In genomic region chr11:28859125-28859524, GRCm38 (mm10) we compare ENCODE assay signal across 25 mouse cellular contexts. TPM values are rescaled to one million over a fixed set of nuclear protein-coding genes. Genes with fewer than 3 reads are reported as not detected.
A peak's percentile ranks its signal among the peaks of the same experiment; 100 is the strongest.
DNase-seq lines count a peak whose midpoint lies in the region; ATAC-seq and TF ChIP-seq lines count a peak whose summit lies in the region.
"Had no signal": no experiment of that assay in that cellular context is flagged by ENCODE, and none has a peak within 500 bp of the region (broad histone marks: within the 10 kb centered on the region; RNA-seq: fewer than 3 reads in every experiment).

No protein-coding gene starts in this region.

- H3K9ac ChIP-seq in lung, embryonic 16.5 days (ENCODE audit: low read length), result no peak overlapping the region
- no peak overlapping the region for H3K9ac ChIP-seq in lung, postnatal 0 days (replicated peaks; ENCODE audit: low read depth)
- H3K9ac ChIP-seq in hindbrain, postnatal 0 days (replicated peaks; ENCODE audit: low read length), result no peak overlapping the region
- H3K9ac ChIP-seq: embryonic facial prominence, embryonic 12.5 days; forebrain, embryonic 13.5 days; forebrain, embryonic 15.5 days had no signal

- TF ChIP-seq CTCF in lung, postnatal 0 days (IDR thresholded peaks at IDR 0.05), result no peak
- TF ChIP-seq CTCF in hindbrain, postnatal 0 days (IDR thresholded peaks at IDR 0.05; ENCODE audit: low read depth), result no peak

- peak; percentile 67 for ATAC-seq in lung, embryonic 16.5 days (ENCODE audit: low read depth)
- peak; percentile 77 for ATAC-seq in lung, postnatal 0 days
- no peak for ATAC-seq in hindbrain, postnatal 0 days
- ATAC-seq: activated CD4-positive, CD25-positive, alpha-beta regulatory T cell, adult 4 months; CD4-positive, CD25-positive, alpha-beta regulatory T cell, adult 4 months; forebrain, embryonic 13.5 days; forebrain, embryonic 15.5 days; Patski had no signal

- no peak overlapping the region for H3K4me2 ChIP-seq in lung, embryonic 16.5 days (ENCODE audit: low read depth, low read length)
- H3K4me2 ChIP-seq in lung, postnatal 0 days (replicated peaks; ENCODE audit: low read depth, low read length), result no peak overlapping the region
- H3K4me2 ChIP-seq in hindbrain, postnatal 0 days (ENCODE audit: low read depth, low read length), result no peak overlapping the region
- H3K4me2 ChIP-seq: embryonic facial prominence, embryonic 12.5 days; forebrain, embryonic 13.5 days; forebrain, embryonic 15.5 days had no signal

- H3K36me3 ChIP-seq in lung, embryonic 16.5 days (ENCODE audit: control insufficient read depth, insufficient read depth, low read length), result no peaks in the 10 kb centered on the region
- H3K36me3 ChIP-seq in lung, postnatal 0 days (ENCODE audit: insufficient read depth, low read length), result no peaks in the 10 kb centered on the region
- H3K36me3 ChIP-seq in hindbrain, postnatal 0 days (ENCODE audit: insufficient read depth, low read length), result no peaks in the 10 kb centered on the region
- H3K36me3 ChIP-seq: embryonic facial prominence, embryonic 10.5 days; embryonic facial prominence, embryonic 12.5 days; forebrain, embryonic 15.5 days; G1E had no signal

- H3K9me3 ChIP-seq in lung, embryonic 16.5 days (ENCODE audit: control insufficient read depth, low read length), result no peaks in the 10 kb centered on the region
- H3K9me3 ChIP-seq in lung, postnatal 0 days (ENCODE audit: low read length), result no peaks in the 10 kb centered on the region
- H3K9me3 ChIP-seq in hindbrain, postnatal 0 days (ENCODE audit: low read length), result no peaks in the 10 kb centered on the region
- H3K9me3 ChIP-seq: forebrain, embryonic 13.5 days; G1E had no signal

- H3K27me3 ChIP-seq in lung, embryonic 16.5 days (ENCODE audit: control insufficient read depth, insufficient read depth, low read depth, low read length), result peaks cover 3% of the 10 kb centered on the region; the same call in 1 of the 2 replicates
- H3K27me3 ChIP-seq in lung, postnatal 0 days (replicated peaks; ENCODE audit: insufficient read depth, low read length), result no peaks in the 10 kb centered on the region
- H3K27me3 ChIP-seq in hindbrain, postnatal 0 days (ENCODE audit: insufficient read depth, low read length), result no peaks in the 10 kb centered on the region
- H3K27me3 ChIP-seq: CH12.LX; embryonic facial prominence, embryonic 12.5 days; forebrain, embryonic 13.5 days; forebrain, embryonic 15.5 days; Patski had no signal

- peak; percentile 54 to 72 for DNase-seq in lung, adult 18-20 months
- no peak for DNase-seq in lung, postnatal 4 days
- DNase-seq in lung, postnatal 0 days (ENCODE audit: low spot score), result peak; percentile 48
- peak; percentile 63 for DNase-seq in lung, postnatal 25 days (ENCODE audit: low spot score)
- DNase-seq in B cell, adult 2 months, result no peak
- DNase-seq in hindbrain, postnatal 0 days (ENCODE audit: low spot score), result no peak
- no peak for DNase-seq in retina, embryonic 14.5 days (ENCODE audit: low spot score)
- DNase-seq: adrenal gland, adult 8-10 months; adrenal gland, postnatal 14 days; adrenal gland, postnatal 36 days; cerebellum, adult 11-12 months; cerebellum, adult 2 months; cerebellum, adult 9-10 months; cerebellum, postnatal 10 days; cerebellum, postnatal 25 days had no signal

- no peaks in the 10 kb centered on the region for H3K4me1 ChIP-seq in lung, embryonic 16.5 days (replicated peaks; ENCODE audit: control insufficient read depth, insufficient read depth, low read length)
- no peaks in the 10 kb centered on the region for H3K4me1 ChIP-seq in lung, postnatal 0 days (ENCODE audit: insufficient read depth, low read depth, low read length)
- no peaks in the 10 kb centered on the region for H3K4me1 ChIP-seq in hindbrain, postnatal 0 days (ENCODE audit: insufficient read depth, low read length)
- H3K4me1 ChIP-seq: embryonic facial prominence, embryonic 12.5 days; forebrain, embryonic 13.5 days; forebrain, embryonic 15.5 days had no signal

- no peak for TF ChIP-seq EP300 in lung, postnatal 0 days (IDR thresholded peaks at IDR 0.05)

- no peak overlapping the region for H3K27ac ChIP-seq in lung, embryonic 16.5 days (ENCODE audit: low read length)
- H3K27ac ChIP-seq in lung, postnatal 0 days (ENCODE audit: low read length), result no peak overlapping the region
- no peak overlapping the region for H3K27ac ChIP-seq in hindbrain, postnatal 0 days
- H3K27ac ChIP-seq: embryonic facial prominence, embryonic 10.5 days; embryonic facial prominence, embryonic 12.5 days; forebrain, embryonic 13.5 days; forebrain, embryonic 15.5 days had no signal

- no peak overlapping the region for H3K4me3 ChIP-seq in lung, embryonic 16.5 days (ENCODE audit: low read length)
- H3K4me3 ChIP-seq in lung, postnatal 0 days (ENCODE audit: low read depth, low read length), result no peak overlapping the region
- H3K4me3 ChIP-seq in hindbrain, postnatal 0 days (ENCODE audit: low read length), result no peak overlapping the region
- H3K4me3 ChIP-seq: embryonic facial prominence, embryonic 10.5 days; embryonic facial prominence, embryonic 12.5 days; forebrain, embryonic 13.5 days; forebrain, embryonic 15.5 days had no signal

RNA-seq across cellular contexts. Expression of gene Efemp1, which starts 6.1 kb away (rescaled TPM):
- polyA plus RNA-seq in lung, embryonic 16.5 days (2015; fragmentation: Nextera tagmentation; extraction: Ambion mirVana), result 22.2 and 25.1 TPM in 2 replicates
- 25.8 and 39.7 TPM in 2 replicates for polyA plus RNA-seq in lung, postnatal 0 days (2015; fragmentation: Nextera tagmentation; extraction: Ambion mirVana)
- 7.1 and 8.7 TPM in 2 replicates for total RNA-seq in hindbrain, postnatal 0 days (2014; rRNA removed)
- 9.1 and 10.3 TPM in 2 replicates for polyA plus RNA-seq in hindbrain, postnatal 0 days (2015; fragmentation: Nextera tagmentation; extraction: Ambion mirVana)
- total RNA-seq: CH12.LX had no signal
- polyA plus RNA-seq: activated CD4-positive, CD25-positive, alpha-beta regulatory T cell, adult 4 months; CD4-positive, CD25-positive, alpha-beta regulatory T cell, adult 4 months; G1E had no signal

Comparison
In these comparisons a context has a peak if more than half of its experiments do, and no peak if none do; other contexts are left out.
1. DNase-seq: peak in lung, adult 18-20 months (2 of 2), lung, postnatal 0 days (single experiment) and lung, postnatal 25 days (single experiment); none in lung, postnatal 4 days (0 of 2), B cell, adult 2 months (0 of 2), hindbrain, postnatal 0 days (single experiment) and retina, embryonic 14.5 days (single experiment).